Mouse (Mus musculus): ENCODE measurements at regions not wholly inside any gene's neighbourhood (a gene's known extent, or its start where the extent isn't known, plus 50 kb on each side); places are given as distances from the start of the nearest gene placed in this dataset.

DNA sequence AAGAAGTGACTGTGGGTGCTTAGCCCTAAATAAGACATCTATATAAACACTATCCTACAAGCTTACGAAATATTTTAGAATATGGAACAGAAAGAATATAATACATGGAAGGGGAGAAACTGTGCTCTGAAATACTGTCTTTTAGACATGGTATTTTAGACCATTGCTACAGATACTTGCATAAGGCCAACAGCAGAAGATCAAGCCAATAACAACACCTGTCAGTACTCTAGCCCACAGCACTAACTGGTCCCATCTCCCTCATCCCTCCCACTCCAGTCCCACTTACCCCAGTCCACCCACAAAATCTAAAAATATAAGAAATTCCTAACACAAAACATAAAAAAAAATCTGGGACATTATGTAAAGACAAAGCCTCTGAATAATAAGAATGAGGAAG lies 275.6 kb downstream of the Rergl start:
- DNase-seq (ENCODE audit: low spot score) (no peak), ATAC-seq (ENCODE audit: low FRiP score) (no peak)
- WGBS, result 89% methylated on average over 1 of the region's 1 CpGs
- Histone ChIP-seq H3K4me2 (replicated peaks) (no peak overlapping the region), H3K9ac (no peak overlapping the region), H3K9me3 (ENCODE audit: control insufficient read depth, low read length) (no peaks in the 10 kb centered on the region), H3K27me3 (ENCODE audit: control insufficient read depth, insufficient read depth, low read length) (no peaks in the 10 kb centered on the region), H3K4me1 (replicated peaks; ENCODE audit: control insufficient read depth, insufficient read depth, low read length) (no peaks in the 10 kb centered on the region), H3K36me3 (replicated peaks; ENCODE audit: control insufficient read depth, insufficient read depth) (no peaks in the 10 kb centered on the region), H3K27ac (no peak overlapping the region), H3K4me3 (replicated peaks; ENCODE audit: low read length) (no peak overlapping the region)

DNA sequence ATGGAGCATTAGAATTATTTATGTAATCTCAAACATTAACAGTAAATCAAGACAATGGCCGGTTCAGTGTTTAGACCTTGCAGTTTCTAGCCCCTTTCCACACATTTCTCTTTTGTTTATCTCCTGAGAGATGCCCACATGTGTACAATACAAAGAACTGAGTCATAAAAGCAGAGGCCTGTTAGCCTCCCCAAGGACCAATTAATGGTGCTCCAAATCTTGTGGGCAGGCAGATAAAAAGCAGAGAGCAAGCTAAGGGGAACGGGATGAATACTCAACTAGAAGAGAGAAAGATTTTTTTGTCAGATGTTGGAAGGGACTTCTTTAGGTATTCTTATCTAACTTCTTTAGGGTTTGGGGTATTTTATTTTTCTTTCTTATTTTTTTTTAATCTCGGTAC lies 287.3 kb downstream of the Rergl start:
- DNase-seq (ENCODE audit: low spot score) (no peak), ATAC-seq (ENCODE audit: low FRiP score) (no peak)
- Histone ChIP-seq H3K27ac (no peak overlapping the region), H3K4me2 (replicated peaks) (no peak overlapping the region), H3K9me3 (ENCODE audit: control insufficient read depth, low read length) (no peaks in the 10 kb centered on the region), H3K4me3 (replicated peaks; ENCODE audit: low read length) (no peak overlapping the region), H3K36me3 (replicated peaks; ENCODE audit: control insufficient read depth, insufficient read depth) (no peaks in the 10 kb centered on the region), H3K4me1 (replicated peaks; ENCODE audit: control insufficient read depth, insufficient read depth, low read length) (no peaks in the 10 kb centered on the region), H3K27me3 (ENCODE audit: control insufficient read depth, insufficient read depth, low read length) (no peaks in the 10 kb centered on the region), H3K9ac (no peak overlapping the region)
- 75% methylated on average over 3 of the region's 3 CpGs for WGBS

DNA sequence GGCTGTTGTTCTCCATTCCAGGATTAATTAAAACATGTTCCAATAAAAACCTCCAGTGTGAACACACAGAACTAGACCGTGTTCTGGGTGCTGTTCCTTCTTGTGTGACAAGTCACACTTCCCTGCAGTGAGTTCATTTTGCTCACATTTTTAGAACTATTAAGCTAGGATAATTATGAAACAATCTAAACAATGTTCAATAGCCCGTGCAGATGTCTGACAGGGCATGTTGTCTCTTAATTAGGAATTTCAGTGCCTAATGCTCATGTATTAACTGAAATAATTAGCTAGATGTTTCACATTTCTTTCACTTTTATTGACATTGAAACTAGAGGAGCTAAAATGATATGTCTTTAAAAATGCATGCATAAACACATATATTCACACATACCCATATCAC lies 291.5 kb downstream of the Rergl start:
- ATAC-seq (ENCODE audit: low FRiP score) (no peak), DNase-seq (ENCODE audit: low spot score) (no peak)
- Histone ChIP-seq H3K4me2 (replicated peaks) (no peak overlapping the region), H3K4me1 (replicated peaks; ENCODE audit: control insufficient read depth, insufficient read depth, low read length) (no peaks in the 10 kb centered on the region), H3K27me3 (ENCODE audit: control insufficient read depth, insufficient read depth, low read length) (no peaks in the 10 kb centered on the region), H3K9me3 (ENCODE audit: control insufficient read depth, low read length) (no peaks in the 10 kb centered on the region), H3K27ac (no peak overlapping the region), H3K36me3 (replicated peaks; ENCODE audit: control insufficient read depth, insufficient read depth) (no peaks in the 10 kb centered on the region), H3K9ac (no peak overlapping the region), H3K4me3 (replicated peaks; ENCODE audit: low read length) (no peak overlapping the region)
- 50% methylated on average over 2 of the region's 2 CpGs for WGBS

DNA sequence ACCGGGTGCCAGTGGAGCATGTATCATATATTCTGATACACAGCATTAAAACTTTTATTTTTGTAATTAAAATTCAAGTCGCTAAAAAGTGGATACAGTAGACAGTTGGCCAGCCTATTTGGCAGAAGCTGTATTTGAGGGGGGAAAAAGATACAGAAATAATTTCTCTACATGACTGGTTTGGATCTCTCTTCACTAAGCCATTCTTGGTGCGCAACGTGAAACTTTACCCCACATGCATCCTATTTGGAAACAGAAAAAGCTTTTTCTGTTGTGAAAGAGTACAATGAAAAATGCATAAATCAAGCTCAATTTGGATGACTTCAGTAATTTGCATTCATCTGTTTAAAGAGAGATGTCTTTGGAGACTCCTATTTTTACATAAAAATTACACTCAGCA lies 303.2 kb downstream of the Rergl start:
- Histone ChIP-seq H3K27me3 (ENCODE audit: control insufficient read depth, insufficient read depth, low read length) (no peaks in the 10 kb centered on the region), H3K9ac (no peak overlapping the region), H3K36me3 (replicated peaks; ENCODE audit: control insufficient read depth, insufficient read depth) (no peaks in the 10 kb centered on the region), H3K4me1 (replicated peaks; ENCODE audit: control insufficient read depth, insufficient read depth, low read length) (no peaks in the 10 kb centered on the region), H3K4me2 (replicated peaks) (no peak overlapping the region), H3K27ac (no peak overlapping the region), H3K9me3 (ENCODE audit: control insufficient read depth, low read length) (no peaks in the 10 kb centered on the region), H3K4me3 (replicated peaks; ENCODE audit: low read length) (no peak overlapping the region)
- ATAC-seq (ENCODE audit: low FRiP score) (no peak), DNase-seq (ENCODE audit: low spot score) (no peak)
- 74% methylated on average over 4 of the region's 4 CpGs for WGBS

DNA sequence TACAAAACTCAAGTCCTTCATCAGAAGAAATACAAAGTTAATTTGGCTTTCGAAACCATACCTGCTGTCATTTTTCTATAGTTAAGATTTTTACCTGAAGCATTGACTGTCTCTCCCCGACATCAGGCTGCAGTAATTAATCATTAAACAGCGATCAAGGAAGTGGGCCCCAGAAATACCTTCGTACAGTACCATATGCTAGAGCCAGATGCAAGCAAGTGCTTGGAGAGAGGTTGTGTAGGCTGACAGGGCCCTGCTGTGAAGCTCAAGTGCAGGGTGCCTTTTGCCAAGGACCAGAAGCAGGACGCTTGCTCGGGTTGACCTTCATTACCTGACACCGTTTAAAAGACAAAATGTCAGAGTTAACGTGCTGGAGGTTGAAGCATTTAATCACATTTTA lies 315.3 kb downstream of the Rergl start:
- ATAC-seq (ENCODE audit: low FRiP score), result no peak

DNA sequence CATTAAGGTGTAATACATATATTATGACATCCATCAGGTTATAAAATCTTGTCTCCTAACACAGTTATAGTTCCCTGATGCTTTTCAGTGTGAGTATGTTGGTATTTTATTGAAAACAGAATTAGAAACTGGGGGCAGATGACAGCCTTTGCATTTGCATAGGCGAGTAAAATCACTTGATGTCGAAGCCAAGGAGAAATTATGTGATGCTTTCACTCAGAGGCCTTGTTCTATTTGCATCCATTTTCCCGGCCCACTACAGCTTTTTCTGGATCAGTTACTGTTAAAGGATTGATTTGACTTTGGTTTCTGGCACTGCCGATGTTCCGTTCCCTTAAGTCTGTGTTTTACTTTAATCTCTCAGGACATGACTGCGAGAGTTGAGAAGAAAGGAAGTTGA lies 341.4 kb downstream of the Rergl start:
- no peak for ATAC-seq (ENCODE audit: low FRiP score)
- WGBS, result 86% methylated on average over 6 of the region's 6 CpGs
- Histone ChIP-seq H3K4me1 (replicated peaks; ENCODE audit: control insufficient read depth, insufficient read depth, low read length) (no peaks in the 10 kb centered on the region), H3K27ac (no peak overlapping the region), H3K27me3 (ENCODE audit: control insufficient read depth, insufficient read depth, low read length) (no peaks in the 10 kb centered on the region), H3K4me3 (replicated peaks; ENCODE audit: low read length) (no peak overlapping the region), H3K9me3 (ENCODE audit: control insufficient read depth, low read length) (no peaks in the 10 kb centered on the region), H3K9ac (no peak overlapping the region), H3K36me3 (replicated peaks; ENCODE audit: control insufficient read depth, insufficient read depth) (no peaks in the 10 kb centered on the region), H3K4me2 (replicated peaks) (no peak overlapping the region)
- DNase-seq (ENCODE audit: low spot score), result no peak

More for the DNA sequence above, 315.3 kb downstream of the Rergl start:
- Histone ChIP-seq H3K36me3 (replicated peaks; ENCODE audit: control insufficient read depth, insufficient read depth) (no peaks in the 10 kb centered on the region), H3K27ac (no peak overlapping the region), H3K4me2 (replicated peaks) (no peak overlapping the region), H3K4me3 (replicated peaks; ENCODE audit: low read length) (no peak overlapping the region), H3K9ac (no peak overlapping the region), H3K4me1 (replicated peaks; ENCODE audit: control insufficient read depth, insufficient read depth, low read length) (no peaks in the 10 kb centered on the region), H3K27me3 (ENCODE audit: control insufficient read depth, insufficient read depth, low read length) (no peaks in the 10 kb centered on the region), H3K9me3 (ENCODE audit: control insufficient read depth, low read length) (no peaks in the 10 kb centered on the region)
- no peak for DNase-seq (ENCODE audit: low spot score)
- WGBS, result 75% methylated on average over 8 of the region's 8 CpGs

DNA sequence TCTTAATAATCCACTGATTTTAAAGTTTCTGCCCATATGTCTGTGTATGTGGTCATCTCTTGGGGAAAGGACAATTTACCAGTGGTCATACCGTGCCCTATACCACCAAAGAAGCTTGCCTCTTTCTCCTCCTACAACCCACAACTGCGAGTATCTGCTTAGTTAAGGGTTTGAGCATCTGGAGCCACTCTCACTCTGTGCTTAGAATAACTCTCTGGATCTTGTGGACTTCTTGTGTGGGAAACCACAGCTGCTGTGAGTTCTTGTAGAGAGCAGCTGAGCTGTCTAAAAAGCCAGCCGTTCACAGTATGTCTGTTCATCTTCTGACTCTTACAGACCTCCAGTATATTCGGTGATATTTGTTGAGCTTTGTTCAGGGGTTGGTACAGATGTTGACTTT lies 342.0 kb downstream of the Rergl start:
- H3K36me3 ChIP-seq (replicated peaks; ENCODE audit: control insufficient read depth, insufficient read depth), result no peaks in the 10 kb centered on the region
- no peaks in the 10 kb centered on the region for H3K27me3 ChIP-seq (ENCODE audit: control insufficient read depth, insufficient read depth, low read length)
- WGBS, result 87% methylated on average over 4 of the region's 4 CpGs
- H3K9me3 ChIP-seq (ENCODE audit: control insufficient read depth, low read length), result no peaks in the 10 kb centered on the region
- no peak overlapping the region for H3K9ac ChIP-seq
- no peak overlapping the region for H3K4me3 ChIP-seq (replicated peaks; ENCODE audit: low read length)
- H3K4me2 ChIP-seq (replicated peaks), result no peak overlapping the region
- DNase-seq (ENCODE audit: low spot score) (no peak), ATAC-seq (ENCODE audit: low FRiP score) (no peak)
- no peak overlapping the region for H3K27ac ChIP-seq
- H3K4me1 ChIP-seq (replicated peaks; ENCODE audit: control insufficient read depth, insufficient read depth, low read length), result no peaks in the 10 kb centered on the region

DNA sequence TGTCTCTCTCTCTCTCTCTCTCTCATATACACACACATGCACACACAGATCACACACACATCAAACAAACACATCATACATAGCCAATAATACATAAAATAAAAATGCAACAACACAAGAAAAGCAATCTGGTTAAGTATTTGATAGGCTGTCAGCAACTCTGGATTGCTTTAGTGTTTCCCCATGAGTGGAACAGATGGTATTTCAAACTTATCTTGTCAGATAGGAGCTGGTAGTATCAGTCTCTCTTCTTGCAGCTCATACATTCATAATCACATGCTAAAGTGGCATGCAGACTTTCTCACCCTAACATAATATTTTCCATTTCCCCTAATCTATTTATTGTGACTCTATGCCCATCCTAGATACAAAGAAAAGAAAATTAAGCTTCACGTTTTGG lies 347.0 kb downstream of the Rergl start:
- no peak overlapping the region for H3K9ac ChIP-seq
- no peaks in the 10 kb centered on the region for H3K27me3 ChIP-seq (ENCODE audit: control insufficient read depth, insufficient read depth, low read length)
- ATAC-seq (ENCODE audit: low FRiP score) (no peak), DNase-seq (ENCODE audit: low spot score) (no peak)
- no peaks in the 10 kb centered on the region for H3K4me1 ChIP-seq (replicated peaks; ENCODE audit: control insufficient read depth, insufficient read depth, low read length)
- no peaks in the 10 kb centered on the region for H3K9me3 ChIP-seq (ENCODE audit: control insufficient read depth, low read length)
- 97% methylated on average over 1 of the region's 1 CpGs for WGBS
- no peak overlapping the region for H3K4me2 ChIP-seq (replicated peaks)
- H3K27ac ChIP-seq, result no peak overlapping the region
- no peaks in the 10 kb centered on the region for H3K36me3 ChIP-seq (replicated peaks; ENCODE audit: control insufficient read depth, insufficient read depth)
- H3K4me3 ChIP-seq (replicated peaks; ENCODE audit: low read length), result no peak overlapping the region

DNA sequence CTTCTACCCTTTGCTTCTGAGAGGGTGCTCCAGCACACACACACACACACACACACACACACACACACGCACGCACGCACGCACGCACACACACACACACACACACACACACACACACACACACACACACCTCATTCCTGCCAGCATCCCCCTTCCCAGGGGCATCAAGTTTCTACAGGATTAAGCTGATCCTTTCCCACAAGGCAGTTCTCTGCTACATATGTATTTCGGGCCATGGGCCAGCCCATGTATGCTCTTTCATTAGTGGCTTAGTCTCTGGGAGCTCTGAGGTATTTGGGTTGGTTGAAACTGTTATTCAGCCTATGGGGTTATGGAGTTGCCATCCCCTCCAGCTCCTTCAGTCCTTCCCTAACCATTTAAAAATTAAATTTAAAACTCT lies 366.1 kb downstream of the Rergl start:
- H3K36me3 ChIP-seq (replicated peaks; ENCODE audit: control insufficient read depth, insufficient read depth), result no peaks in the 10 kb centered on the region
- no peak overlapping the region for H3K27ac ChIP-seq
- no peak overlapping the region for H3K4me3 ChIP-seq (replicated peaks; ENCODE audit: low read length)
- DNase-seq (ENCODE audit: low spot score) (no peak), ATAC-seq (ENCODE audit: low FRiP score) (no peak)
- no peaks in the 10 kb centered on the region for H3K4me1 ChIP-seq (replicated peaks; ENCODE audit: control insufficient read depth, insufficient read depth, low read length)
- no peak overlapping the region for H3K9ac ChIP-seq
- no peaks in the 10 kb centered on the region for H3K27me3 ChIP-seq (ENCODE audit: control insufficient read depth, insufficient read depth, low read length)
- no peaks in the 10 kb centered on the region for H3K9me3 ChIP-seq (ENCODE audit: control insufficient read depth, low read length)
- no peak overlapping the region for H3K4me2 ChIP-seq (replicated peaks)
- WGBS, result 95% methylated on average over 3 of the region's 6 CpGs

DNA sequence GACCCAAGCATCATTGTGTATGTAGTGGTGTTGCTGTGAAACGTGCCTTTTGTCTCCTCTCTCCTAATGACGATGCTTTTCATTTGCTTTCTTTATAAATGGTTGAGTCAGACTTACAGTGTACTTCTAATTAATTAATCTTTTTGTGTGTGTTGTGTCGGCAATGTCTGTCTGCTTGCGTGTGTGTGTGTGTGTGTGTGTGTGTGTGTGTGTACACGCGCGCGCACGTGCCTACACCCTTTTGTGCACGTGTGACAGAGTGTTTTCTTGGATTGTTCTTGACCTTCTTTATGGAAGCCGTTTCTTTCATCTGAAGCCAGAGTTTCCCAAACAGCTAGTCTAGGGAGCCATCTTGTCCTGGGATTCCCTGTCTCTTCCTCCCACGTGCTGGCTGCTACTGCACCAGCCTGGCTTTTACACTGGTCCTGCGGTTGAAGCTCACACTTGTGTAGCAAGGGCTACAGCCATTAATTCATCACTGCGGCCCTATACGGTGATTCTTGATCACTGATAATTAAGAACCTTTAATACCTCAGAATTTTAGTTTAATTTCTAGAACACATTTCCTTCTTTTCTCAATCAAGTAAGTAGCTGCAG lies 369.6 kb downstream of the Rergl start:
- WGBS, result 81% methylated on average over 15 of the region's 15 CpGs

More for the DNA sequence above, 369.6 kb downstream of the Rergl start:
- no peak overlapping the region for H3K27ac ChIP-seq
- H3K4me1 ChIP-seq (replicated peaks; ENCODE audit: control insufficient read depth, insufficient read depth, low read length), result no peaks in the 10 kb centered on the region
- no peaks in the 10 kb centered on the region for H3K36me3 ChIP-seq (replicated peaks; ENCODE audit: control insufficient read depth, insufficient read depth)
- DNase-seq (ENCODE audit: low spot score) (no peak), ATAC-seq (ENCODE audit: low FRiP score) (peak; percentile 21; the same call in 1 of the 2 replicates)
- no peak overlapping the region for H3K9ac ChIP-seq
- H3K4me2 ChIP-seq (replicated peaks), result no peak overlapping the region
- no peaks in the 10 kb centered on the region for H3K9me3 ChIP-seq (ENCODE audit: control insufficient read depth, low read length)
- H3K4me3 ChIP-seq (replicated peaks; ENCODE audit: low read length), result no peak overlapping the region
- H3K27me3 ChIP-seq (ENCODE audit: control insufficient read depth, insufficient read depth, low read length), result no peaks in the 10 kb centered on the region
